Mouse (Mus musculus): ENCODE results near the gene Bsn. TPM values are rescaled to one million over a fixed set of nuclear protein-coding genes. Genes with fewer than 3 reads are reported as not detected.
"Not testable (repeated sequence)": the region's sequence is repeated elsewhere in the genome, so short reads cannot be mapped to it uniquely, and the experiment has no call there.

The Bsn gene
- polyA plus RNA-seq, 1 experiment from 2014 or later, result 0.36 TPM

DNA sequence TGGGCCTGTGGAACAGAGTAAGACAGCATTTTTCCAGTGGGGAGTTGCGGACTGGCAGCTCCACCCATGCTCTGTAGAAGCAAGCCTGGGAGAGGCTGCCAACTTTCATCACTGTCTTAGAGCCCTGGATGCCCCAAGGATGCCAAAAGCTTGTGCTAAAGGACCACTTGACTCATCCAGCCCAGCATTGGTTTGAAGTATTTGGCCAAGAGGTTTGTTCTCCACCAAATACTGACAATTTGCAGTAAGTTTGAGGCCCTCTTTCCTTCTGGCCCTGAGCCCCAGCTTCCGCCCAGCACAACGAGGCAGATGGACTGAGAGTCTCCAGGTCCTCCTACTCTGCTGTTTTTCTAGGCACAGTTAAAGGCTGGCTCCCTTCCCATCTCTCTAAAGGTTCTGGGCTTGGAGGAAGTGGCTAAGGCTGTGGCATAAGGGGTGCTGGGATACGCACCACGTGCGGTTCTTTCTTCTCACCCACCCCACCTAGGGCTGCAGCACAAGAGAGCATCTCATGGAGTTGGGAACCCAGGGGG, 53.2 kb downstream of the Bsn start:
- Histone ChIP-seq H3K9ac (peak overlapping the region; percentile 41), H3K4me2 (peak overlapping the region; percentile 51), H3K4me1 (peaks cover 16% of the 10 kb centered on the region), H3K36me3 (no peaks in the 10 kb centered on the region), H3K4me3 (no peak overlapping the region), H3K27ac (replicated peaks) (peak overlapping the region; percentile 49), H3K27me3 (replicated peaks) (peaks cover 3% of the 10 kb centered on the region), H3K9me3 (no peaks in the 10 kb centered on the region)
- WGBS, result 56% methylated on average over 6 of the region's 6 CpGs
- no peak for ATAC-seq (ENCODE audit: extremely low read depth, insufficient number of reproducible peaks, low FRiP score, low TSS enrichment)

DNA sequence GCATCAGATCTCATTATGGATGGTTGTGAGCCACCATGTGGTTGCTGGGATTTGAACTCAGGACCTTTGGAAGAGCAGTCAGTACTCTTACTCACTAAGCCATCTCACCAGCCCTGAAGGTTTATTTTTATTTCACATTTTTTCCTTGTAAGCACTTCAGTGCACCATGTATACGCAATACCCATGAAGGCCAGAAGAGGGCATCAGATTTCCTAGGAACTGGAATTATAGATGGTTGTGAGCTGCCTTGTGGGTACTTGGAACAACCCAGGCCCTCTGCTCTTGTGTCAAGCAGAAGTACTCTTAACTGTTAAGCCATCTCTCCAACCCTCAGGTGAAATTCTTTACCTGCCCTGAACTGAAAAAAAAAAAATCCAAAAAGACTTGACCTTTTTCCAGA, 54.0 kb downstream of the Bsn start:
- no peaks in the 10 kb centered on the region for H3K36me3 ChIP-seq
- no peak overlapping the region for H3K9ac ChIP-seq
- no peak overlapping the region for H3K4me3 ChIP-seq
- peaks cover 16% of the 10 kb centered on the region for H3K4me1 ChIP-seq
- 34% methylated on average over 1 of the region's 1 CpGs for WGBS
- H3K27me3 ChIP-seq (replicated peaks), result peaks cover 3% of the 10 kb centered on the region
- no peaks in the 10 kb centered on the region for H3K9me3 ChIP-seq
- no peak overlapping the region for H3K4me2 ChIP-seq
- ATAC-seq (ENCODE audit: extremely low read depth, insufficient number of reproducible peaks, low FRiP score, low TSS enrichment), result no peak
- H3K27ac ChIP-seq (replicated peaks), result 0 out of 2 replicates have a peak overlapping the region, but pooled peaks have one; percentile 49

DNA sequence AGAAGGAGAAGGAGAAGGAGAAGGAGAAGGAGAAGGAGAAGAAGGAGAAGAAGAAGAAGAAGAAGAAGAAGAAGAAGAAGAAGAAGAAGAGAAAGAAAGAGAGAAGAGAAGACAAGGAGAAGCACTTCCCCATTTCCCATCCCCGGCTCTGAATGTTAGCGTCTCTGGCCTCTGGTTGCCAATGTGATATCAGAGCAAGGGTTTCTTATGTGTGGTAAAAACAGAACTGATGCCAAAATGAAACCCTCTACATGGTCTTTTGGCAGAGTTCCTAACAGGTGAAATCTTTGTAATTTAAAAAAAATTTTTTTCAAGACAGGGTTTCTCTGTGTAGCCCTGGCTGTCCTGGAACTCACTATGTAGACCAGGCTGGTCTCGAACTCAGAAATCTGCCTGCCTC, 54.5 kb downstream of the Bsn start:
- H3K27me3 ChIP-seq (replicated peaks); H3K4me2 ChIP-seq; H3K9ac ChIP-seq; H3K9me3 ChIP-seq; H3K27ac ChIP-seq (replicated peaks); H3K4me3 ChIP-seq; H3K36me3 ChIP-seq; ATAC-seq (ENCODE audit: extremely low read depth, insufficient number of reproducible peaks, low FRiP score, low TSS enrichment): not testable (repeated sequence)
- 85% methylated on average over 3 of the region's 3 CpGs for WGBS
- peaks cover 16% of the 10 kb centered on the region for H3K4me1 ChIP-seq

DNA sequence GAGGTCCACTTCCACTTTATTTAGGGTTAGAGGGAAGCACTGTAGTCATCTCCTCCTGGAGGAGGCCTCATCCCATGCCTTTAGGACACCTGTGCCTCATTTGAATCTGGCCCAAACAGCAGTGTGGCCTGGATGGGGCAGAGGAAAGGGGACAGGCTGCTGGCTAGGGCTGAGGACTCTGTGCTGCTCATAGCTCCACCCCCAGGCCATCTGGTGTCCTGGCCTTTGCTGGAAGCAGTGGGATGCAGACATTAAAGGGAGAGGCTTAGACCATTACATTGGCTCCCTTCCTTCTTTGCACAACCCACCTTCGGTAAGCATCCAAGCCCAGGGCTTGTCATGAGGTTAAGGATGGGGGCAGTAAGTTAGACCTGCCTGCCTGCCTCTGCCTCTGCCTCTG, 56.7 kb downstream of the Bsn start:
- peaks cover 21% of the 10 kb centered on the region for H3K27me3 ChIP-seq (replicated peaks)
- H3K4me1 ChIP-seq, result peaks cover 20% of the 10 kb centered on the region
- H3K36me3 ChIP-seq, result no peaks in the 10 kb centered on the region
- no peak overlapping the region for H3K4me2 ChIP-seq
- no peak overlapping the region for H3K27ac ChIP-seq (replicated peaks)
- no peak overlapping the region for H3K4me3 ChIP-seq
- H3K9ac ChIP-seq, result no peak overlapping the region
- no peak; the same call in 1 of the 2 replicates for ATAC-seq (ENCODE audit: extremely low read depth, insufficient number of reproducible peaks, low FRiP score, low TSS enrichment)
- 57% methylated on average over 1 of the region's 1 CpGs for WGBS
- no peaks in the 10 kb centered on the region for H3K9me3 ChIP-seq

- H3K4me1 ChIP-seq, result peaks cover 18% of the 10 kb centered on the region
- 85% methylated on average over 3 of the region's 3 CpGs for WGBS
- H3K27ac ChIP-seq (replicated peaks), result no peak overlapping the region
- no peak overlapping the region for H3K9ac ChIP-seq
- H3K4me3 ChIP-seq, result no peak overlapping the region
- no peak overlapping the region for H3K4me2 ChIP-seq
- H3K9me3 ChIP-seq, result no peaks in the 10 kb centered on the region
- H3K27me3 ChIP-seq (replicated peaks), result peaks cover 25% of the 10 kb centered on the region
- ATAC-seq (ENCODE audit: extremely low read depth, insufficient number of reproducible peaks, low FRiP score, low TSS enrichment), result no peak
- no peaks in the 10 kb centered on the region for H3K36me3 ChIP-seq
Measured at GRCm38 (mm10) chr9:108132373-108132772, 57.8 kb downstream of the Bsn start.

DNA sequence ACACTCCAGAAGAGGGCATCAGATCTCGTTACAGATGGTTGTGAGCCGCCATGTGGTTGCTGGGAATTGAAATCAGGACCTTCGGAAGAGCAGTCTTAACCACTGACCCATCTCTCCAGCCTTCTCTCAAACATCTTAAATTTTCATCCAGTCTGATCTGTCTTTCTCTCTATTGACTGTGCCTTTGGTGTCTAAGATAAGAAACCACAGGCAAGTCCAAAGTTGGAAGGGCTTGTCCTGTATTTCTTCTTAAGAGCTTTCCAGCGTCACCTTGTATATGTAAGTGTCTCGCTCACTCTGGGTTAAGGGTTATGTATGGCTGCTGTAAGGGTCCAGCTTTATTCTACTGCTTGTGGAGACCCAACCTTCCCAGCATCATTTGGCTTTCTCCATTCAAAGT, 58.7 kb downstream of the Bsn start:
- Histone ChIP-seq H3K36me3 (no peaks in the 10 kb centered on the region), H3K4me3 (no peak overlapping the region), H3K4me1 (peaks cover 10% of the 10 kb centered on the region), H3K9me3 (no peaks in the 10 kb centered on the region), H3K27ac (replicated peaks) (no peak overlapping the region), H3K27me3 (replicated peaks) (peaks cover 28% of the 10 kb centered on the region), H3K4me2 (no peak overlapping the region), H3K9ac (no peak overlapping the region)
- WGBS, result 82% methylated on average over 5 of the region's 5 CpGs
- no peak for ATAC-seq (ENCODE audit: extremely low read depth, insufficient number of reproducible peaks, low FRiP score, low TSS enrichment)

GRCm38 (mm10) chr9:108129042-108129948, 60.9 kb downstream of the Bsn start:
- Histone ChIP-seq H3K27ac (replicated peaks) (no peak overlapping the region), H3K36me3 (no peaks in the 10 kb centered on the region), H3K4me2 (no peak overlapping the region), H3K9me3 (no peaks in the 10 kb centered on the region), H3K4me1 (peaks cover 9% of the 10 kb centered on the region; the same call in 1 of the 2 replicates), H3K4me3 (no peak overlapping the region), H3K27me3 (replicated peaks) (peaks cover 28% of the 10 kb centered on the region), H3K9ac (no peak overlapping the region)
- 73% methylated on average over 13 of the region's 13 CpGs for WGBS
- ATAC-seq (ENCODE audit: extremely low read depth, insufficient number of reproducible peaks, low FRiP score, low TSS enrichment), result no peak

- Histone ChIP-seq H3K4me1 (peaks cover 9% of the 10 kb centered on the region; the same call in 1 of the 2 replicates), H3K4me3 (no peak overlapping the region), H3K36me3 (no peaks in the 10 kb centered on the region), H3K27ac (replicated peaks) (no peak overlapping the region), H3K27me3 (replicated peaks) (peaks cover 28% of the 10 kb centered on the region), H3K9me3 (no peaks in the 10 kb centered on the region), H3K4me2 (no peak overlapping the region), H3K9ac (no peak overlapping the region)
- no peak for ATAC-seq (ENCODE audit: extremely low read depth, insufficient number of reproducible peaks, low FRiP score, low TSS enrichment)
- WGBS, result 63% methylated on average over 11 of the region's 11 CpGs
Measured at GRCm38 (mm10) chr9:108128248-108128647, 61.9 kb downstream of the Bsn start.

GRCm38 (mm10) chr9:108126436-108127180, 63.6 kb downstream of the Bsn start:
- 79% methylated on average over 17 of the region's 17 CpGs for WGBS
- no peak overlapping the region for H3K4me2 ChIP-seq
- no peak overlapping the region for H3K4me3 ChIP-seq
- peaks cover 9% of the 10 kb centered on the region; the same call in 1 of the 2 replicates for H3K4me1 ChIP-seq
- H3K27me3 ChIP-seq (replicated peaks), result peaks cover 28% of the 10 kb centered on the region
- H3K27ac ChIP-seq (replicated peaks), result no peak overlapping the region
- no peak overlapping the region for H3K9ac ChIP-seq
- no peak for ATAC-seq (ENCODE audit: extremely low read depth, insufficient number of reproducible peaks, low FRiP score, low TSS enrichment)
- H3K9me3 ChIP-seq, result no peaks in the 10 kb centered on the region
- H3K36me3 ChIP-seq, result no peaks in the 10 kb centered on the region

GRCm38 (mm10) chr9:108125731-108126130, 64.5 kb downstream of the Bsn start:
- Histone ChIP-seq H3K36me3 (no peaks in the 10 kb centered on the region), H3K27ac (replicated peaks) (no peak overlapping the region), H3K4me2 (no peak overlapping the region), H3K27me3 (replicated peaks) (peaks cover 28% of the 10 kb centered on the region), H3K4me1 (peaks cover 11% of the 10 kb centered on the region), H3K9ac (no peak overlapping the region), H3K9me3 (no peaks in the 10 kb centered on the region), H3K4me3 (no peak overlapping the region)
- WGBS, result 88% methylated on average over 8 of the region's 8 CpGs
- ATAC-seq (ENCODE audit: extremely low read depth, insufficient number of reproducible peaks, low FRiP score, low TSS enrichment), result no peak

DNA sequence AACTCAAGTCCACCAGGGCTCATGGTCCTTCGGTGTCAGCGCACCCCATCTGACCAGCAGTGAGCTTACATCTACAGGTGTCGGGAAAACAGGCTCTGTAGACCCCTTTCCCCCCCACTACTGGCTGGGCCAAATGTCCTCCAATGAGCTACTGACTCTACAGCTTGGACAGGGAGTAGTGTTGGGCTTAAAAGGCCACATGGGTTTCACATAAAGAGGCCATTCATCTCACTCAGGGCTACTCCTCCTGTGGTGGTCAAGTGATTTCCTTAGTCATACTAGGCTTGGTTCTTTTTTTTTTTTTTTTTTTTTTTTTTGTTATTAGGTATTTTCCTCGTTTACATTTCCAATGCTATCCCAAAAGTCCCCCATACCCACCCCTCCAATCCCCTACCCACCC, 66.3 kb downstream of the Bsn start:
- Histone ChIP-seq H3K4me2 (no peak overlapping the region), H3K36me3 (no peaks in the 10 kb centered on the region), H3K9me3 (no peaks in the 10 kb centered on the region), H3K9ac (no peak overlapping the region), H3K27ac (replicated peaks) (no peak overlapping the region), H3K27me3 (replicated peaks) (peaks cover 15% of the 10 kb centered on the region; the same call in 1 of the 2 replicates), H3K4me1 (peaks cover 28% of the 10 kb centered on the region), H3K4me3 (no peak overlapping the region)
- ATAC-seq (ENCODE audit: extremely low read depth, insufficient number of reproducible peaks, low FRiP score, low TSS enrichment), result no peak
- 74% methylated on average over 4 of the region's 4 CpGs for WGBS

Measured in heart, embryonic 13.5 days (tissue).